Mouse (Mus musculus): ENCODE measurements around the gene Vdac2.

- peak; percentile 40 for TF ChIP-seq CTCF (conservative IDR thresholded peaks at IDR 0.05; ENCODE audit: low read length)
- TF ChIP-seq NANOG (IDR thresholded peaks at IDR 0.05; ENCODE audit: borderline replicate concordance, low read length) = no peak
- no peak for TF ChIP-seq POU5F1 (IDR thresholded peaks at IDR 0.05; ENCODE audit: borderline replicate concordance, low read length)
These were observed 28.5 kb downstream of the Vdac2 start for GRCm38 (mm10) chr14:21853456-21854109.
